Mouse (Mus musculus) liver, embryonic 15.5 days (tissue): Measurements from ENCODE around the gene Il17ra. TPM values are rescaled to one million over a fixed set of nuclear protein-coding genes. Genes with fewer than 3 reads are reported as not detected.

Experiments
- ATAC-seq: fragments of 200-750 bp; cut with Nextera tagmentation; 2 replicates; pipeline ENCODE4 v1.8.0; 2017; ENCODE audit warnings: moderate number of reproducible peaks, mild to moderate bottlenecking, moderate library complexity; ENCODE audit not compliant: insufficient read depth
- H3K27ac ChIP-seq: fragments of 300-500 bp; sonication (generic); replicated peaks from 2 replicates; pipeline ENCODE4 v1.5.1; 2015; ENCODE audit warnings: mild to moderate bottlenecking, inconsistent platforms
- H3K27me3 ChIP-seq: fragments of 300-500 bp; sonication (generic); 2 replicates; pipeline ENCODE4 v1.6.1; 2015; ENCODE audit warnings: mild to moderate bottlenecking, inconsistent platforms
- H3K36me3 ChIP-seq: fragments of 300-500 bp; sonication (generic); replicated peaks from 2 replicates; pipeline ENCODE4 v1.6.1; 2015; ENCODE audit warnings: moderate library complexity, mild to moderate bottlenecking, inconsistent platforms
- H3K4me1 ChIP-seq: fragments of 300-500 bp; sonication (generic); replicated peaks from 2 replicates; pipeline ENCODE4 v1.6.1; 2015; ENCODE audit warnings: inconsistent platforms
- H3K4me2 ChIP-seq: fragments of 300-500 bp; sonication (generic); 2 replicates; pipeline ENCODE4 v1.6.1; 2015; ENCODE audit warnings: moderate library complexity, mild to moderate bottlenecking, inconsistent platforms
- H3K4me3 ChIP-seq: fragments of 300-500 bp; sonication (generic); replicated peaks from 2 replicates; pipeline ENCODE4 v1.5.1; 2015; ENCODE audit warnings: mild to moderate bottlenecking, inconsistent platforms
- H3K9ac ChIP-seq: fragments of 300-500 bp; sonication (generic); 2 replicates; pipeline ENCODE4 v1.6.1; 2015; ENCODE audit warnings: moderate library complexity, mild to moderate bottlenecking, inconsistent platforms
- H3K9me3 ChIP-seq: fragments of 300-500 bp; sonication (generic); replicated peaks from 2 replicates; pipeline ENCODE4 v1.6.1; 2016; ENCODE audit warnings: inconsistent platforms
- WGBS: fragments of 180-500 bp; shearing (Covaris S2); methylation state at CpG from one replicate; pipeline ENCODE4 v1.1.7; 2015; ENCODE audit warnings: mixed read lengths; ENCODE audit not compliant: insufficient replicate concordance; 5-methylcytosine and 5-hydroxymethylcytosine counted together
- polyA plus RNA-seq: library from polyadenylated mRNA; unstranded; fragments of >200 nt; fragmentation: Nextera tagmentation; extraction: Ambion mirVana; gene quantifications from 2 replicates; pipeline ENCODE4 v1.2.1, GENCODE M21; 2015

The Il17ra gene
- polyA plus RNA-seq, 1 experiment from 2014 or later, result 10.4 TPM

GRCm38 (mm10) chr6:120486051-120486510 lies 23.0 kb downstream of the Il17ra start:
- ATAC-seq, result no peak
- Histone ChIP-seq H3K4me2 (no peak overlapping the region), H3K36me3 (peaks cover 16% of the 10 kb centered on the region), H3K9ac (no peak overlapping the region), H3K27ac (no peak overlapping the region), H3K9me3 (no peaks in the 10 kb centered on the region), H3K27me3 (peaks cover 28% of the 10 kb centered on the region), H3K4me1 (peaks cover 48% of the 10 kb centered on the region), H3K4me3 (no peak overlapping the region)
- WGBS, result 25% methylated on average over 8 of the region's 8 CpGs

GRCm38 (mm10) chr6:120488647-120489046 lies 25.6 kb downstream of the Il17ra start:
- Histone ChIP-seq H3K9me3 (no peaks in the 10 kb centered on the region), H3K4me1 (peaks cover 50% of the 10 kb centered on the region), H3K4me2 (no peak overlapping the region), H3K4me3 (no peak overlapping the region), H3K27me3 (peaks cover 53% of the 10 kb centered on the region), H3K36me3 (no peaks in the 10 kb centered on the region), H3K27ac (no peak overlapping the region), H3K9ac (no peak overlapping the region)
- ATAC-seq, result no peak
- whole genome bisulfite sequencing, result 26% methylated on average over 3 of the region's 3 CpGs

- ATAC-seq, result no peak
- Histone ChIP-seq H3K36me3 (no peaks in the 10 kb centered on the region), H3K27ac (no peak overlapping the region), H3K4me2 (no peak overlapping the region), H3K4me3 (no peak overlapping the region), H3K27me3 (peaks cover 61% of the 10 kb centered on the region), H3K9me3 (no peaks in the 10 kb centered on the region), H3K4me1 (peaks cover 46% of the 10 kb centered on the region), H3K9ac (no peak overlapping the region)
- 36% methylated on average over 2 of the region's 2 CpGs for WGBS
Measured at GRCm38 (mm10) chr6:120489461-120489860, 26.4 kb downstream of the Il17ra start.

GRCm38 (mm10) chr6:120491064-120491463 lies 28.0 kb downstream of the Il17ra start:
- 67% methylated on average over 7 of the region's 7 CpGs for WGBS
- Histone ChIP-seq H3K27ac (no peak overlapping the region), H3K36me3 (no peaks in the 10 kb centered on the region), H3K4me3 (no peak overlapping the region), H3K4me1 (peaks cover 30% of the 10 kb centered on the region), H3K9ac (no peak overlapping the region), H3K27me3 (peaks cover 77% of the 10 kb centered on the region), H3K4me2 (no peak overlapping the region), H3K9me3 (no peaks in the 10 kb centered on the region)
- no peak for ATAC-seq

GRCm38 (mm10) chr6:120491862-120492498 lies 28.9 kb downstream of the Il17ra start:
- WGBS, result 10% methylated on average over 22 of the region's 22 CpGs
- Histone ChIP-seq H3K9me3 (no peaks in the 10 kb centered on the region), H3K4me2 (peak overlapping the region; percentile 76), H3K36me3 (no peaks in the 10 kb centered on the region), H3K4me1 (peaks cover 25% of the 10 kb centered on the region), H3K27me3 (peaks cover 85% of the 10 kb centered on the region), H3K4me3 (peak overlapping the region; percentile 54), H3K27ac (no peak overlapping the region), H3K9ac (no peak overlapping the region)
- no peak for ATAC-seq

GRCm38 (mm10) chr6:120492499-120493373 lies 29.7 kb downstream of the Il17ra start:
- peaks cover 83% of the 10 kb centered on the region for H3K27me3 ChIP-seq
- H3K9ac ChIP-seq, result peak overlapping the region; percentile 32; the same call in 1 of the 2 replicates
- H3K9me3 ChIP-seq, result no peaks in the 10 kb centered on the region
- no peak overlapping the region for H3K27ac ChIP-seq
- H3K4me2 ChIP-seq, result peak overlapping the region; percentile 76
- 1% methylated on average over 91 of the region's 95 CpGs for WGBS
- H3K4me1 ChIP-seq, result peaks cover 24% of the 10 kb centered on the region
- ATAC-seq, result no peak
- peak overlapping the region; percentile 54 for H3K4me3 ChIP-seq
- no peaks in the 10 kb centered on the region for H3K36me3 ChIP-seq

GRCm38 (mm10) chr6:120493374-120494181 lies 30.5 kb downstream of the Il17ra start, which contains the start of gene Tmem121b:
TSS of gene Tmem121b (minus strand) at chr6:120493807.
- ATAC-seq, result peak; percentile 24; the same call in 1 of the 2 replicates
- Histone ChIP-seq H3K9ac (peak within 1 kb of the TSS; percentile 32; the same call in 1 of the 2 replicates), H3K27ac (no peak within 1 kb of the TSS), H3K27me3 (peaks cover 87% of the 10 kb centered on the region), H3K9me3 (no peaks in the 10 kb centered on the region), H3K36me3 (no peaks in the 10 kb centered on the region), H3K4me3 (peak within 1 kb of the TSS; percentile 54), H3K4me1 (peaks cover 24% of the 10 kb centered on the region), H3K4me2 (peak within 1 kb of the TSS; percentile 76)
- WGBS, result under 1% methylated on average over 79 of the region's 84 CpGs

GRCm38 (mm10) chr6:120496544-120496943 lies 33.5 kb downstream of the Il17ra start:
- Histone ChIP-seq H3K9me3 (no peaks in the 10 kb centered on the region), H3K9ac (no peak overlapping the region), H3K27ac (no peak overlapping the region), H3K36me3 (no peaks in the 10 kb centered on the region), H3K4me1 (peaks cover 24% of the 10 kb centered on the region), H3K27me3 (peaks cover 71% of the 10 kb centered on the region), H3K4me3 (no peak overlapping the region), H3K4me2 (no peak overlapping the region)
- no peak for ATAC-seq
- 66% methylated on average over 3 of the region's 3 CpGs for WGBS

GRCm38 (mm10) chr6:120504051-120504450 lies 41.0 kb downstream of the Il17ra start:
- H3K4me1 ChIP-seq, result no peaks in the 10 kb centered on the region
- WGBS, result 57% methylated on average over 3 of the region's 3 CpGs
- no peak for ATAC-seq

GRCm38 (mm10) chr6:120505531-120505930 lies 42.5 kb downstream of the Il17ra start:
- 67% methylated on average over 4 of the region's 4 CpGs for WGBS
- no peak overlapping the region for H3K4me3 ChIP-seq
- no peaks in the 10 kb centered on the region for H3K9me3 ChIP-seq
- H3K4me2 ChIP-seq, result no peak overlapping the region
- no peaks in the 10 kb centered on the region for H3K4me1 ChIP-seq
- H3K9ac ChIP-seq, result no peak overlapping the region
- H3K36me3 ChIP-seq, result peaks cover 11% of the 10 kb centered on the region
- H3K27me3 ChIP-seq, result no peaks in the 10 kb centered on the region
- no peak for ATAC-seq
- no peak overlapping the region for H3K27ac ChIP-seq

More at GRCm38 (mm10) chr6:120504051-120504450, 41.0 kb downstream of the Il17ra start:
- no peak overlapping the region for H3K27ac ChIP-seq
- no peak overlapping the region for H3K9ac ChIP-seq
- H3K4me3 ChIP-seq, result no peak overlapping the region
- 0 out of 2 replicates have a peak, but pooled peaks cover 1% of the 10 kb centered on the region for H3K27me3 ChIP-seq
- H3K36me3 ChIP-seq, result no peaks in the 10 kb centered on the region
- H3K4me2 ChIP-seq, result no peak overlapping the region
- H3K9me3 ChIP-seq, result no peaks in the 10 kb centered on the region
